25 mouse cellular contexts compared by ENCODE assay signal in genomic region chr10:18075845-18076244, GRCm38 (mm10). TPM values are rescaled to one million over a fixed set of nuclear protein-coding genes. Genes with fewer than 3 reads are reported as not detected.
DNase-seq lines count a peak whose midpoint lies in the region; ATAC-seq lines count a peak whose summit lies in the region.
"Had no signal": no experiment of that assay in that cellular context is flagged by ENCODE, and none has a peak within 500 bp of the region (broad histone marks: within the 10 kb centered on the region; RNA-seq: fewer than 3 reads in every experiment).

No protein-coding gene starts in this region.

- 81% methylated on average over 6 of the region's 6 CpGs for WGBS in liver, embryonic 16.5 days (ENCODE audit: insufficient replicate concordance)
- WGBS in large intestine, adult 2 months: 47% methylated on average over 6 of the region's 6 CpGs
- 96% methylated on average over 6 of the region's 6 CpGs for WGBS in forebrain, embryonic 10.5 days

- no peak overlapping the region for H3K4me2 ChIP-seq in liver, embryonic 16.5 days (ENCODE audit: low read depth, low read length)
- H3K4me2 ChIP-seq: embryonic facial prominence, embryonic 13.5 days; heart, embryonic 11.5 days; hindbrain, embryonic 13.5 days had no signal

- no peak overlapping the region for H3K4me3 ChIP-seq in liver, embryonic 16.5 days (ENCODE audit: low read depth, low read length)
- no peak overlapping the region for H3K4me3 ChIP-seq in forebrain, embryonic 10.5 days
- H3K4me3 ChIP-seq: embryonic facial prominence, embryonic 10.5 days; embryonic facial prominence, embryonic 13.5 days; erythroblast, embryonic 14.5 days; gastrocnemius, adult 2 months; heart, adult 2 months; hindbrain, embryonic 13.5 days had no signal

- no peaks in the 10 kb centered on the region for H3K27me3 ChIP-seq in liver, embryonic 16.5 days (ENCODE audit: control insufficient read depth, insufficient read depth, low read depth, low read length)
- H3K27me3 ChIP-seq in forebrain, embryonic 10.5 days (ENCODE audit: poor library complexity, severe bottlenecking): no peaks in the 10 kb centered on the region
- H3K27me3 ChIP-seq: embryonic facial prominence, embryonic 13.5 days; hindbrain, embryonic 13.5 days had no signal

- ATAC-seq in liver, embryonic 16.5 days (ENCODE audit: low read depth): 0 out of 2 replicates have a peak, but pooled peaks have one; percentile 11
- ATAC-seq: CD4-positive, CD25-positive, alpha-beta regulatory T cell, adult 4 months; forebrain, embryonic 14.5 days; forebrain, postnatal 0 days; hindbrain, embryonic 16.5 days had no signal

- H3K4me1 ChIP-seq in liver, embryonic 16.5 days (ENCODE audit: control insufficient read depth, low read depth, low read length): no peaks in the 10 kb centered on the region; the same call in 1 of the 2 replicates
- H3K4me1 ChIP-seq in forebrain, embryonic 10.5 days: no peaks in the 10 kb centered on the region
- H3K4me1 ChIP-seq: embryonic facial prominence, embryonic 10.5 days had no signal

- no peaks in the 10 kb centered on the region for H3K9me3 ChIP-seq in liver, embryonic 16.5 days (replicated peaks; ENCODE audit: control insufficient read depth, low read length)
- H3K9me3 ChIP-seq in forebrain, embryonic 10.5 days: no peaks in the 10 kb centered on the region
- H3K9me3 ChIP-seq: embryonic facial prominence, embryonic 10.5 days; embryonic facial prominence, embryonic 13.5 days; hindbrain, embryonic 13.5 days had no signal

- no peak overlapping the region for H3K9ac ChIP-seq in liver, embryonic 16.5 days (ENCODE audit: low read depth, low read length)
- H3K9ac ChIP-seq: embryonic facial prominence, embryonic 13.5 days; forebrain, postnatal 0 days; hindbrain, embryonic 13.5 days had no signal

- DNase-seq in liver: no peak
- DNase-seq in gonadal fat pad, adult 2 months (ENCODE audit: low read depth): peak; percentile 45
- DNase-seq in large intestine, adult 2 months (ENCODE audit: low read depth, low spot score): peak; percentile 40
- no peak for DNase-seq in right cerebral cortex, postnatal 4 days
- DNase-seq in forebrain, embryonic 10.5 days (ENCODE audit: extremely low spot score, low spot score): no peak
- DNase-seq: adrenal gland, adult 8-10 months; adrenal gland, postnatal 25 days; cerebellum, adult 11-12 months; cerebellum, adult 8-10 months; cerebellum, postnatal 10 days; cerebellum, postnatal 36 days; embryo, embryonic 11 days; forebrain, postnatal 0 days; gastrocnemius, adult 2 months; gastrocnemius, postnatal 14 days; heart, adult 2 months had no signal

- H3K27ac ChIP-seq in liver, embryonic 16.5 days (ENCODE audit: low read length): no peak overlapping the region
- H3K27ac ChIP-seq in forebrain, embryonic 10.5 days: no peak overlapping the region
- H3K27ac ChIP-seq: embryonic facial prominence, embryonic 10.5 days; embryonic facial prominence, embryonic 13.5 days; gastrocnemius, adult 2 months; heart, adult 2 months; hindbrain, embryonic 13.5 days had no signal

- no peaks in the 10 kb centered on the region for H3K36me3 ChIP-seq in liver, embryonic 16.5 days (ENCODE audit: control insufficient read depth, insufficient read depth)
- H3K36me3 ChIP-seq in forebrain, embryonic 10.5 days (replicated peaks): peaks cover 8% of the 10 kb centered on the region

RNA-seq across cellular contexts. Expression of gene Reps1, which starts 20.2 kb away (rescaled TPM):
- polyA plus RNA-seq in liver, embryonic 16.5 days (2015; fragmentation: Nextera tagmentation; extraction: Ambion mirVana): 2.7 and 3.0 TPM in 2 replicates
- 55.9 and 61.6 TPM in 2 replicates for polyA plus RNA-seq in gonadal fat pad, adult 2 months (2012; rRNA removed)
- 22.1 and 25.5 TPM in 2 replicates for polyA plus RNA-seq in large intestine, adult 2 months (2012; rRNA removed)
- 13.1 and 13.5 TPM in 2 replicates for polyA plus RNA-seq in forebrain, embryonic 10.5 days (2016; fragmentation: Nextera tagmentation; extraction: Ambion mirVana)

RNA-seq across cellular contexts. Expression of gene Abracl, which starts 52.8 kb away (rescaled TPM):
- 35.1 and 42.4 TPM in 2 replicates for polyA plus RNA-seq in liver, embryonic 16.5 days (2015; fragmentation: Nextera tagmentation; extraction: Ambion mirVana)
- 31.4 and 43.3 TPM in 2 replicates for polyA plus RNA-seq in gonadal fat pad, adult 2 months (2012; rRNA removed)
- polyA plus RNA-seq in large intestine, adult 2 months (2012; rRNA removed): 17.3 and 23.6 TPM in 2 replicates
- 145 and 147 TPM in 2 replicates for polyA plus RNA-seq in forebrain, embryonic 10.5 days (2016; fragmentation: Nextera tagmentation; extraction: Ambion mirVana)

Comparison
In these comparisons a context has a peak if more than half of its experiments do, and no peak if none do; other contexts are left out.
1. DNase-seq: peak in gonadal fat pad, adult 2 months (single experiment) and large intestine, adult 2 months (single experiment); none in liver (single experiment), right cerebral cortex, postnatal 4 days (single experiment) and forebrain, embryonic 10.5 days (single experiment).